Mouse (Mus musculus): ENCODE data around the gene Srsf2.

Srsf2 gene

GRCm38 (mm10) chr11:116808811-116809395, 44.0 kb downstream of the Srsf2 start:
- no peak for DNase-seq (ENCODE audit: low spot score)

DNA sequence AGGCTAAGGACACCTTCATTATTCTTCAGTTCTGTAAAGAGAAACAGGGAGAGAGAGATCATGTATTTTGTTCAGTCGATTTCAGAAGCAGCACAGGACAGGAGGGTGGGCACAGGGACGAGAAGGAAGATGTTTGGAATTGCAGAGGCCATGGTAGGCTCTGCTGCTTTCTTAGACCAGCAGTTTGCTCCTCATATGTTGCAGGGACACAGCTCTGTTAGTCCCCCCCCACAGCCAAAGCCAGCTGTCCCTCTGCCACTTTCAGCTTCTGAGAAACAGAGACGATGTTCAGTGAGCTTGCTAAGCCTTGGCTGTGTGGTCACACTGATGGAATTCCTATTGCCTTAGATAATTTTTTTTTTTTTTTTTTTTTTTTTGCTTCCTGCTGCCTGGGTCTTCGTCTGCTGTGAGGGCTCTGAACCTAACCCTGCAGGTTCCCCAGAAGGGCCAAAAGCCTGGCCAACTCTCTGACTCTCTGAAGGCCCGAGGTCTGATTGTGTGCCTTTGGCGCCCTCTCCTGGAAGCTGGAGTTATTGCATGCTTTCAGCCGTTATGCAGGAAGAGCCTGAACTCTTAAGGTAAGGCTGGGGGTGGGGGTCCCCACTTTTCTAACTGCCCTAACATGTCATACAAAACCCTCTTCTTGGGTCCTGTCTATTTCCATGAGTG, 44.8 kb downstream of the Srsf2 start:
- DNase-seq (ENCODE audit: low spot score) = peak; percentile 90

GRCm38 (mm10) chr11:116807526-116807925, 45.4 kb downstream of the Srsf2 start:
- DNase-seq (ENCODE audit: low spot score) = no peak

- DNase-seq (ENCODE audit: low spot score) = no peak
These were observed 45.8 kb downstream of the Srsf2 start for GRCm38 (mm10) chr11:116807116-116807515.

DNA sequence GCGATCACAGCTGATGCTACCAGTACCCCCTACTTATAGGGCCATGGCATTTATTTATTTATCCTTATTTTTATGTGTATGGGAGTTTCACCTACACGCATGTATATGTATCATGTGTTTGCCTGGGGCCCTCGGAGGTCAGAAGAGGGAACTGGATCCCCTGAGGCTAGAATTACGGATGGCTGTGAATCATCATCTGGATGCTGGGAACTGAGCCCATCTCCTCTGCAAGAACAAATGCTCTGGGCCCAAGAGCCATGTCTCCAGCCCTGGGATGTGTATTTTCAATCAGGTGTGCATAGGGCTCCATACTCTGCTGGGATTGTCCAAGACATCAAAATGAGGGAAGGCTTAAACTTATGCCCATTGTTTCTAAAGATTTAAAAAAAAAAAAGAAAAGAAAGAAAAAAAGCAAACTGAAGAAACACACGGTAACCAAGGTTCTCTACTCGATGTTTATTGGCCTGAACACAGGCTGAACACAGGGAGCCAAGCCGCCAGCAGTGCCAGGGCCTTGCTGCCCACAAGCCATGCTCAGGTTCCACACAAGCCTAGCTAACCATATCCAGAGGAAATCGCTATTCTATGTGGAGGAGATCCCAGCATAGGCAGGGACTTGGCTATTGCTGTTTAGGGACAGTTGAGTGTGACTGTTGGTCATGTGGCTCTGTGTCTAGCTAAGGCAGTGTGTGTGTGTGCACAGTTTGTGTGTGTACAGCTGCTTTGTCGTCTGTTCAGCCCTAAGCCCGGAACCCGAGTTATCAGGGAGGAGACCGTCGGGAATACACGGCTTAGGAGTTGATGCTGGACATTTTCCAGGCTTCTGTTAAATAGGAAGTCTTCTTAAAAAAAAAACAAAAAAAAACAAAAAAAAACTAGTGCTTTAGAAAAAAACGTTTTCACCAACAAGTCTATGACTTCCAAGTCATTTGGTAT, 46.5 kb downstream of the Srsf2 start:
- DNase-seq (ENCODE audit: low spot score) = no peak

DNA sequence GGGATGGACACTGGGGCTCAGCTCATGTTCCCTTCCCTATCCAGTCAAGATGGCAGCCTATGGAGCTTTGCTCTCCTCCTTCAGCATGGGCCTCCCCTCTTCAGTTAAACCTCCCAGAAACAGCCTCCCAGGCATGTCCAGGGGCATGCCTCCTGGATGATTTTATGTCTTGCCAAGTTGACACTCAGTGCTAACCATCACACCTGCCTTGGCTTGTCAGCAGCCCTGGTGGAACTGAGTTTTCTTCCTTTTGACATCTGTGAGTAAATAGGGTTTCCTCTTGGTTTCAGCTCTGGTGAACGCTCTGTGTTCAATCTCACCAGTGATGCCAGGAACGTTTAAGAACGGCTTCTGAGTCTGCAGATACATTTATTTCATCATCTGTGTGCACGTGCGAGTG, 50.2 kb downstream of the Srsf2 start:
- DNase-seq (ENCODE audit: low spot score) = no peak

DNA sequence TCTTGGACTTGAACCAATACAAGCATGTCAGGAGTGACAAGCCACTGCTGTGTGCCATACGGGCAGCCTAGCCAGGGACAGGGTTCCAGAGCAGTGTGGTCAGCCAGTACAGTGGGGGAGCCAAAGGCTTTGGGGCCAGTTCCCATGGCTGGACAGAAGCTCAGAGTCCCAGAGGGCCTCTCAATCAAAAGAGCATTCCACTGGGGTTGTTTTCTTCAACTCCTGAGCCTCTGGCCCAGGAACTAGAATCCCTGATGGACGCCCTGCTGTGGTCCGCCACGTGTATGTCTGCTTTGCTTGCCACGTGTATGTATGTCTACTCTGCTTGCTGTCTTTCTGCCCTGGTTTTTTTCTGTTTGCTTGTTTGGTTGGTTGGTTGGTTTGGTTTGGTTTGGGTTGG, 51.8 kb downstream of the Srsf2 start:
- DNase-seq (ENCODE audit: low spot score) = no peak
